Mouse (Mus musculus): Measurements from ENCODE around the gene Foxf1. TPM values are rescaled to one million over a fixed set of nuclear protein-coding genes. Genes with fewer than 3 reads are reported as not detected.

The Foxf1 gene
- polyA plus RNA-seq, 1 experiment from 2014 or later: 9.0 TPM

DNA sequence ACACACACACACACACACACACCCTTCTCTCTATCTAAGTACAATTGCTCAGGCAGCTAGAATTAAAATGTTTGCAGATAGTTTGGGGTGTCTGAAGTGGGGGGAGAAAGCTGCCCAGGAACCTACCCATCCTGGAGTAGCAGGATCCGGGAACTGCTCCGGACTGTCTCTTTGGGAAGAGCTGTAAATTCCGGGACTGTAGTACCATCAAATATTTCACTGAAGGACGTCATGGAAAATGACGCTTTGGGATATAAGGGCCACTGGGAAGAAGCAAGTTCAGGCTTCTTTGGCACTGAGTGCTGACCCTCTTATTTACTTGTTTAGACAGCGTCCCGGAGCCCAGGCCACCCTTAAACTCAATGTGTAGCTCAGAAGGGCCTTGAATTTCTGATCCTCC is 5.0 kb upstream of the Foxf1 start:
- no peak for ATAC-seq (replicated peaks; ENCODE audit: insufficient number of reproducible peaks, low FRiP score, low TSS enrichment)
- Histone ChIP-seq H3K27me3 (ENCODE audit: control insufficient read depth, insufficient read depth, low read length) (peaks cover 98% of the 10 kb centered on the region), H3K9ac (ENCODE audit: low read depth, low read length) (no peak overlapping the region), H3K4me1 (ENCODE audit: control insufficient read depth, insufficient read depth, low read length) (peaks cover 16% of the 10 kb centered on the region; the same call in 1 of the 2 replicates), H3K4me3 (ENCODE audit: low read depth, low read length) (no peak overlapping the region), H3K36me3 (ENCODE audit: control insufficient read depth, insufficient read depth, low read length) (no peaks in the 10 kb centered on the region), H3K27ac (ENCODE audit: low read depth, low read length) (no peak overlapping the region), H3K4me2 (no peak overlapping the region), H3K9me3 (replicated peaks; ENCODE audit: control insufficient read depth, low read length) (no peaks in the 10 kb centered on the region)
- WGBS (ENCODE audit: insufficient replicate concordance): 5% methylated on average over 7 of the region's 7 CpGs

DNA sequence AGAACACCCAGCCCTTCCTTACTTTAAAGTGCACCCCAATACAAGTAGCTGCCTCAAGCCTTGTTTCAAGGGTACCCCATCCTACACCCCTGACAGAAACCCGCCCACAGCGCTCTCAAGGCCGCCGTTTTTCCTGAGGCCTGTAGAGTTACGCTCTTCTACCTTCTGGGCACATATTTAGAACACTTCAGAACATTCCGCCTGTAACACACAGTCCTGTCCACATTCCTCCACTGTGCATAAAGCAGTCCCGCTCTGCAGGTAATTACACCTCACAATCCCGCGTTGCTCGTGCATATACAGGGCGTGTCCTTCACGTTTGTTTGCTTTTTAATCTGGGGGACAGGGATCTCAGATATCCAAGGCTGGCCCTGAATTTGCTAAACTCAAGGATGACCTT is 4.2 kb upstream of the Foxf1 start:
- Histone ChIP-seq H3K4me3 (ENCODE audit: low read depth, low read length) (no peak overlapping the region), H3K9ac (ENCODE audit: low read depth, low read length) (no peak overlapping the region), H3K4me1 (ENCODE audit: control insufficient read depth, insufficient read depth, low read length) (peaks cover 23% of the 10 kb centered on the region; the same call in 1 of the 2 replicates), H3K27me3 (ENCODE audit: control insufficient read depth, insufficient read depth, low read length) (peaks cover 98% of the 10 kb centered on the region), H3K9me3 (replicated peaks; ENCODE audit: control insufficient read depth, low read length) (no peaks in the 10 kb centered on the region), H3K36me3 (ENCODE audit: control insufficient read depth, insufficient read depth, low read length) (no peaks in the 10 kb centered on the region), H3K27ac (ENCODE audit: low read depth, low read length) (no peak overlapping the region), H3K4me2 (no peak overlapping the region; the same call in 1 of the 2 replicates)
- no peak for ATAC-seq (replicated peaks; ENCODE audit: insufficient number of reproducible peaks, low FRiP score, low TSS enrichment)
- WGBS (ENCODE audit: insufficient replicate concordance): 6% methylated on average over 12 of the region's 12 CpGs

DNA sequence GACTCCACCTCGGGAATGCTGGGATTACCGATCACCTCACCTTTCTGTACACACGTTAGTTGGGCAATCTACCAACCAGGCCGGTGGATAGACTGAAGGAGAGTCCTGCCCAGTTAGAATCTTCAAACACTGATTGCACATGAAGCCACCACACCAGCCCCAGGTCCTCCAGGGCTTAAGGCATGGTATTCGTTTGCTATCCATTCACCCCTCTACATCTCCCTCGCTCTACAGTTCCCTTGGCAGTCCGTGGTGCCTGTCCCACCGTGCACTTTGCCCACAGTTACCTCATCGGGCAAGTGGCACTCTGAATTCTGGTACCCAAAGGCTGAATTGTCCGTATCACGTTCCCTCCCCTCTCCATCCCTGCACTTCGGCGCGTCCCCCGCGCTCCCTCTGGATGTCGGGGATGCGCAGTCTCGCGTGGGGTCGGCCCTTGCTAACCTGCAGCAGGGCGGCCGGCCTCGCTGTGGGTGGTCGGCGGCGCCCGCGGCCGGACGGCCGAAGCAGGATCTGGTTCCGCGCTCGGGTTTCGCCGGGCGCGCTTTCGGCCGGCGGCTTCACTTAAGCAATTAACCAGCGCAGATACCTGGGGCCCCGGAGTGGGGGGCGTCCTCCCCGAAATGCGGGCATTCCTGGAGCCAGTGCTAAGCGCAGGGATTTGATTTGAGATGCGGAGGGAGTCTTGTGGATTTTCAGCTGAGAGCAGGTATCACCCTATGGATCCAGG is 3.7 kb upstream of the Foxf1 start:
- no peaks in the 10 kb centered on the region for H3K9me3 ChIP-seq (replicated peaks; ENCODE audit: control insufficient read depth, low read length)
- peak overlapping the region; percentile 0; the same call in 1 of the 2 replicates for H3K9ac ChIP-seq (ENCODE audit: low read depth, low read length)
- peak overlapping the region; percentile 17; the same call in 1 of the 2 replicates for H3K4me3 ChIP-seq (ENCODE audit: low read depth, low read length)
- peak overlapping the region; percentile 22 for H3K4me2 ChIP-seq
- no peaks in the 10 kb centered on the region for H3K36me3 ChIP-seq (ENCODE audit: control insufficient read depth, insufficient read depth, low read length)
- H3K4me1 ChIP-seq (ENCODE audit: control insufficient read depth, insufficient read depth, low read length): peaks cover 25% of the 10 kb centered on the region; the same call in 1 of the 2 replicates
- H3K27me3 ChIP-seq (ENCODE audit: control insufficient read depth, insufficient read depth, low read length): peaks cover 98% of the 10 kb centered on the region
- ATAC-seq (replicated peaks; ENCODE audit: insufficient number of reproducible peaks, low FRiP score, low TSS enrichment): no peak
- no peak overlapping the region for H3K27ac ChIP-seq (ENCODE audit: low read depth, low read length)
- under 1% methylated on average over 49 of the region's 49 CpGs for WGBS (ENCODE audit: insufficient replicate concordance)

DNA sequence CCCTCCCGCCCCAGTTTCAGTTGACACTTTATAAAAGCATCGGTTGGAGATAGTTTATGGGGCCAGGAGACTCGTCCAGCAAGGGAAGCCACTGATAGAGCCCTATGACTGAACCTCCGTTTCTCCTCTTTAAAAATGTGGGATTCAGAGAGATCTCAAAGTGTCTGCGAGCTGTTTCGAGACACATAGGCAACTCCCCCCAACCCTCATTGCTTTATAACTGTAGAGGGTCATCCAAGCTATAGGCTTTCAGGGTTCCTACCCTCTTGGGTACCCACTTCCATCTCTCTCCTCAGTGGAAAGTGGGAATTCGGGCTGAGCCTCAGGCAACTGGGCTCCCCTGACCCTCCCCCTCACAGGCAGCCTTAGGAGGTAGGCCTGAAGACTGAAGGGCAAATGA is 2.8 kb upstream of the Foxf1 start:
- H3K36me3 ChIP-seq (ENCODE audit: control insufficient read depth, insufficient read depth, low read length): no peaks in the 10 kb centered on the region
- WGBS (ENCODE audit: insufficient replicate concordance): 5% methylated on average over 7 of the region's 7 CpGs
- peaks cover 25% of the 10 kb centered on the region; the same call in 1 of the 2 replicates for H3K4me1 ChIP-seq (ENCODE audit: control insufficient read depth, insufficient read depth, low read length)
- no peak overlapping the region for H3K9ac ChIP-seq (ENCODE audit: low read depth, low read length)
- no peak overlapping the region for H3K27ac ChIP-seq (ENCODE audit: low read depth, low read length)
- peak overlapping the region; percentile 2; the same call in 1 of the 2 replicates for H3K4me2 ChIP-seq
- H3K4me3 ChIP-seq (ENCODE audit: low read depth, low read length): 0 out of 2 replicates have a peak overlapping the region, but pooled peaks have one; percentile 2
- no peaks in the 10 kb centered on the region for H3K9me3 ChIP-seq (replicated peaks; ENCODE audit: control insufficient read depth, low read length)
- H3K27me3 ChIP-seq (ENCODE audit: control insufficient read depth, insufficient read depth, low read length): peaks cover 98% of the 10 kb centered on the region
- ATAC-seq (replicated peaks; ENCODE audit: insufficient number of reproducible peaks, low FRiP score, low TSS enrichment): no peak

DNA sequence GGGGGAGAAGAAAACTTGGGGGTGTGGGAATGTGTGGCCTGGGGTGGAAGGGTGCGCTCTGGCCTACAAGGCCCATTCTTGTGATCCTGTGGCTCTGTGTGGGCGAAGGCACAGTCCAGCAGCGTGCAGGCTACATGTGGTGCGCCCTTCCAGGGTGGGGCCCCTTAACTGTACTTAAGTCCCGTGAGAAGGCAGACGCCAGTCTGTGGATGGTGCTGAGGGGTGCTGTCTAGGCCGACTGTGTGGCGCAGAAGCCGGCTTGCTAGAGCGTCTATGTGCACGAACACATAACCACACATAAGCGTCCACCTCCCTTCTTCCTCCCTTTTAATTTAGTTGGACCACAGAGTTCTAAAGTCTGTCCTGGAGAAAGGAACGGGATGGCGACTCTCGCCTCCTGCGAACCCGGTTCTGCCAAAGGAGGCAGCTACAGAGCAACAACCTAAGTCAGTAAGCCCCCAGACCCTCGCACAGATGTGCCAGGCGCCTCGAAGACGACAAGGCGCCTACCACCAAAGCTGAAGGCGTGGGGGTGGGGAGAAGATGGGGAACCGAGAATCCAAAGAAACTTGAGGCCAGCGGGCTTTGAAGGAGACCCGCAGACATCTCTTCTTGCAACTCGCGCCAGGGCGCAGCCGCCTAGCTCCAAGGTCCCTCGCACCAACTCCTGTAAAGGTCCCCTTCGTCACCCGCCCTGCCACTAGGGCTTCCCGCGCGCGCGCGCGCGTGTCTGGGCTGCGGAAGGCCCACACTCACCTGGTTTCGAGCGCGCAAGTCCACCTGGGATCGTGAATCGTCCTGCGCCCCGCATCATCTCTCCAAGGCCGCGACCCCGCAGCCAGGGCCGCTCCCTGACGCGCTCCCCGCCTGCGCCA is 1.7 kb upstream of the Foxf1 start:
- Histone ChIP-seq H3K4me3 (ENCODE audit: low read depth, low read length) (peak overlapping the region; percentile 60), H3K27ac (ENCODE audit: low read depth, low read length) (peak overlapping the region; percentile 59; the same call in 1 of the 2 replicates), H3K36me3 (ENCODE audit: control insufficient read depth, insufficient read depth, low read length) (no peaks in the 10 kb centered on the region), H3K4me1 (ENCODE audit: control insufficient read depth, insufficient read depth, low read length) (peaks cover 25% of the 10 kb centered on the region; the same call in 1 of the 2 replicates), H3K27me3 (ENCODE audit: control insufficient read depth, insufficient read depth, low read length) (peaks cover 98% of the 10 kb centered on the region), H3K9ac (ENCODE audit: low read depth, low read length) (peak overlapping the region; percentile 30; the same call in 1 of the 2 replicates), H3K4me2 (peak overlapping the region; percentile 98), H3K9me3 (replicated peaks; ENCODE audit: control insufficient read depth, low read length) (no peaks in the 10 kb centered on the region)
- 1% methylated on average over 55 of the region's 57 CpGs for WGBS (ENCODE audit: insufficient replicate concordance)
- no peak for ATAC-seq (replicated peaks; ENCODE audit: insufficient number of reproducible peaks, low FRiP score, low TSS enrichment)

DNA sequence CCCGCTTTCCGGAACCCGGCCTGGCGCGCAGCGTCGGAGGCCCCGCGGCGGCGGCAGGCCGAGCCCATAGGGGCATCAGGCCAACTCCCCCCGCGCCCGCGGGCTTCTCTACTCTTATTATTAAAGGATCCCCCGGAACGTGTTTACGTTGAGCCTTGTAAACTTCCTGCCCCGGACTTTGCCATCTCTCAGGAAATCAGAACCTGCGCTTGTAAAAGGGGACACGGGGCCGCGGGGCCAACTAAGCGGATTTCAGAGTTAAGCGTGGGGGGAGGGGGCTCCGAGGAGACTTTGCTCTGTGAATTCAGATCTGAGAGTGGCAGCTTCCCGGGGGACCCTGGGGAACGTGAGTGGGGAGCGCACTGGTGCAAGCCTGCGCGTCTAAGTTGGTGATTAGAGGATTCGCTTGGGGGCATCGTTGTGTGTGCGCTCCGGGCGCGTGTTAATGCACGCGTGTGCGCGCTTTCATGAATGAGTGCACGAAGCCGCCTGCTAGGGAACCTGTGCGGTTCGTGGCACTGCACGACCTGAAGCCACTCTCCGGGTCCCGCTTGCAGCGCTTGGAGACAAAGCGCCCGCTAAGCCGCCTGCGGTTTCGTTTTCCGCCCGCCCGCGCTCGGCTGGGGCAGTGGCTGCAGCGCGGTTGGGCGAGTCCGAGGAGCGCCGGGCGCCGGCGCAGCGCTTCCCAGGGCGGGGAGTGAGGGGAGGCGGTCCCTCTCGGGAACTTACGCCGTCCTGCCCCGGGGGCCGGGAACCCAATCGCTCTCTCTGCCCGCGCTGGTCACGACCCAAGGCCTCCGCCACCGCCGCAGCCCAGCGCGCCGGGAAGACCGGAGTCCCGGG is 872 bp upstream of the Foxf1 start:
- Histone ChIP-seq H3K4me3 (ENCODE audit: low read depth, low read length) (peak overlapping the region; percentile 60), H3K36me3 (ENCODE audit: control insufficient read depth, insufficient read depth, low read length) (no peaks in the 10 kb centered on the region), H3K4me2 (peak overlapping the region; percentile 98), H3K27me3 (ENCODE audit: control insufficient read depth, insufficient read depth, low read length) (peaks cover 98% of the 10 kb centered on the region), H3K27ac (ENCODE audit: low read depth, low read length) (peak overlapping the region; percentile 59), H3K9ac (ENCODE audit: low read depth, low read length) (peak overlapping the region; percentile 30; the same call in 1 of the 2 replicates), H3K9me3 (replicated peaks; ENCODE audit: control insufficient read depth, low read length) (no peaks in the 10 kb centered on the region), H3K4me1 (ENCODE audit: control insufficient read depth, insufficient read depth, low read length) (peaks cover 25% of the 10 kb centered on the region; the same call in 1 of the 2 replicates)
- WGBS (ENCODE audit: insufficient replicate concordance): 1% methylated on average over 87 of the region's 89 CpGs
- ATAC-seq (replicated peaks; ENCODE audit: insufficient number of reproducible peaks, low FRiP score, low TSS enrichment): peak; percentile 47

DNA sequence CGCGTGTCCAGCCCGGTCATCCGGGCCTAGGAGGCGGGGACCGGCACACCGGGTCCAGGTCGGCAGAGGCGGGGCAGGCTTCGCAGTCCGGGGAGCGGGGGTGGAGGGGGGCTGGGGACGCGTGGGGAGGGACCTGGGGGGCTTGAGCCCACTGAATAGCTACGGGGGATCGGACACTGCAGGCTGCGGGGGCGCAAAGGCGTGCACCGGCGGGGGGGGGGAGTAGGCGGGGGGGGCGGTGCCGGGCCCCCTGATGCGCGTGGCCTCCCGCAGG is 313 bp upstream of the Foxf1 start:
- 0 out of 2 replicates have a peak, but pooled peaks have one; percentile 18 for ATAC-seq (replicated peaks; ENCODE audit: insufficient number of reproducible peaks, low FRiP score, low TSS enrichment)
- peak overlapping the region; percentile 30; the same call in 1 of the 2 replicates for H3K9ac ChIP-seq (ENCODE audit: low read depth, low read length)
- no peaks in the 10 kb centered on the region for H3K9me3 ChIP-seq (replicated peaks; ENCODE audit: control insufficient read depth, low read length)
- WGBS (ENCODE audit: insufficient replicate concordance): 2% methylated on average over 7 of the region's 27 CpGs
- H3K4me1 ChIP-seq (ENCODE audit: control insufficient read depth, insufficient read depth, low read length): peaks cover 25% of the 10 kb centered on the region; the same call in 1 of the 2 replicates
- H3K4me3 ChIP-seq (ENCODE audit: low read depth, low read length): peak overlapping the region; percentile 60
- H3K27ac ChIP-seq (ENCODE audit: low read depth, low read length): no peak overlapping the region
- peaks cover 98% of the 10 kb centered on the region for H3K27me3 ChIP-seq (ENCODE audit: control insufficient read depth, insufficient read depth, low read length)
- peak overlapping the region; percentile 98 for H3K4me2 ChIP-seq
- H3K36me3 ChIP-seq (ENCODE audit: control insufficient read depth, insufficient read depth, low read length): no peaks in the 10 kb centered on the region

DNA sequence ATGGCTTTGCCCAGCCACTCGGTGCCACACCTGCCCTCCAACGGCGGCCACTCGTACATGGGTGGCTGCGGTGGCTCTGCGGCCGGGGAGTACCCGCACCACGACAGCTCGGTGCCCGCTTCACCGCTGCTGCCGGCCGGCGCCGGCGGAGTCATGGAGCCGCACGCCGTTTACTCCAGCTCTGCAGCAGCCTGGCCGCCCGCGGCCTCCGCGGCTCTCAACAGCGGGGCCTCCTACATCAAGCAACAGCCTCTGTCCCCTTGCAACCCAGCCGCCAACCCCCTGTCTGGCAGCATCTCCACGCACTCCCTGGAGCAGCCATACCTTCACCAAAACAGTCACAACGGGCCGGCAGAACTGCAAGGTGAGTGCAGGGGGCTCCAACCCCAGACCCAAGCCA is 825 bp downstream of the Foxf1 start:
- ATAC-seq (replicated peaks; ENCODE audit: insufficient number of reproducible peaks, low FRiP score, low TSS enrichment): no peak

More for the DNA sequence above, 825 bp downstream of the Foxf1 start:
- H3K4me2 ChIP-seq: peak overlapping the region; percentile 98
- H3K27ac ChIP-seq (ENCODE audit: low read depth, low read length): no peak overlapping the region
- no peaks in the 10 kb centered on the region for H3K36me3 ChIP-seq (ENCODE audit: control insufficient read depth, insufficient read depth, low read length)
- H3K27me3 ChIP-seq (ENCODE audit: control insufficient read depth, insufficient read depth, low read length): peaks cover 99% of the 10 kb centered on the region
- H3K9ac ChIP-seq (ENCODE audit: low read depth, low read length): peak overlapping the region; percentile 30; the same call in 1 of the 2 replicates
- no peaks in the 10 kb centered on the region for H3K9me3 ChIP-seq (replicated peaks; ENCODE audit: control insufficient read depth, low read length)
- peaks cover 28% of the 10 kb centered on the region for H3K4me1 ChIP-seq (ENCODE audit: control insufficient read depth, insufficient read depth, low read length)
- 3% methylated on average over 28 of the region's 30 CpGs for WGBS (ENCODE audit: insufficient replicate concordance)
- H3K4me3 ChIP-seq (ENCODE audit: low read depth, low read length): peak overlapping the region; percentile 60
